Mouse (Mus musculus): ENCODE data around the gene Ston1.

GRCm38 (mm10) chr17:88620935-88621334, 23.5 kb downstream of the Ston1 start:
- no peak for TF ChIP-seq CTCF (IDR thresholded peaks at IDR 0.05; ENCODE audit: extremely low read depth, insufficient read depth, insufficient read length, insufficient replicate concordance)
- TF ChIP-seq POLR2A (IDR thresholded peaks at IDR 0.05; ENCODE audit: low read depth, low read length): no peak

All from spleen, adult 2 months (tissue).